Mouse (Mus musculus): ENCODE data around the gene Ap5s1.

DNA sequence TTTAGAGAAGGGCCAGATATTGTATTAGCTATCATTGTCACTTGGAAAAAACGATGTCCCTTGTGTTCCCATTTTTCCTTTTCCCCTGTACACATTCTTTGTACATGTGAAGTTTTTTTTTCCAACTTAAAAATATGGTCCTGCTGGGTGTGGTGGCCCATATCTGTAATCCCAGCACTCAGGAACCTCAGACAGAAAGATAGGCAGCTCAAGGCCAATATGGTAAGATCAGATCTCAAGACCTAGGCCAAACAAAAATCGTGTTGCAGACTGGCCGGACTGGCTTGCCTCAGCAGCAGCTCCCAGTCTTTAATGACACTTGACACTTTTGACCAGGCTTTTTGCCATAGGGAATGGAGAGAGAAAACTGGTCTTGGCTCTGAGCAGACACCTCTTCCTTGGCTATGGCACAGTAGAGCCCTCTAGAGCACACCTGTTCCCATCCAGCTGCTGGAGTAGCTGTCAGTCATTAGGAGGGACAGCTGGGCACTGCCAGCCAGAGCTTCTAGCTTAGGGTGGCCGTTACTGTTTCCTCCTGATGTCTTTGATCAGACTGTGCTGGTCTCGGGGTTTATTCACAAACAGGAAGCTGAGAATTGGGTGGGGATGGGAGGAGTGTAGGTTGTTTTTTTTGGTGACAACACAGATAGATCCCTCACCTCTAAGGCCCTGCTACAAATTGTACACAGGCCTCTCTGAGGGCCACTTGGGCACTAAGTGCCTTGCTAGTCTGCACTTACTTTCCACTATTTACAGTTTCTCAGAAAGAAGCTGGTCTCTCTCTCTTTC, 17.2 kb upstream of the Ap5s1 start:
- TF ChIP-seq CTCF (IDR thresholded peaks at IDR 0.05), result no peak
- TF ChIP-seq POLR2A (IDR thresholded peaks at IDR 0.05; ENCODE audit: insufficient read depth, low read depth, low read length), result no peak
- no peak for TF ChIP-seq EP300 (IDR thresholded peaks at IDR 0.05; ENCODE audit: insufficient read depth, low read depth, low read length)

Measured in heart, adult 2 months (tissue).